Mouse (Mus musculus) liver, postnatal 0 days (tissue): ENCODE results near the gene Il12rb2. TPM values are rescaled to one million over a fixed set of nuclear protein-coding genes. Genes with fewer than 3 reads are reported as not detected.
A peak's percentile ranks its signal among the peaks of the same experiment; 100 is the strongest.

Experiments
- ATAC-seq: fragments of 200-750 bp; cut with Nextera tagmentation; 2 replicates; pipeline ENCODE4 v1.8.0; 2017; ENCODE audit warnings: mild to moderate bottlenecking, moderate library complexity
- DNase-seq: peaks from one replicate; pipeline ENCODE4 v3.0.0-alpha.2; 2016
- H3K27ac ChIP-seq: fragments of 300-500 bp; sonication (generic); 2 replicates; pipeline ENCODE4 v1.5.1; 2014; ENCODE audit warnings: antibody characterized with exemption, moderate library complexity, mild to moderate bottlenecking, low read depth
- H3K27me3 ChIP-seq: fragments of 300-500 bp; sonication (generic); 2 replicates; pipeline ENCODE4 v1.6.1; 2014; ENCODE audit warnings: low read length, control low read depth, mixed read lengths; ENCODE audit not compliant: insufficient read depth
- H3K36me3 ChIP-seq: fragments of 300-500 bp; sonication (generic); replicated peaks from 2 replicates; pipeline ENCODE4 v1.6.1; 2014; ENCODE audit warnings: mild to moderate bottlenecking, control low read depth, low read length, moderate library complexity, mixed read lengths; ENCODE audit not compliant: insufficient read depth
- H3K4me1 ChIP-seq: fragments of 300-500 bp; sonication (generic); 2 replicates; pipeline ENCODE4 v1.6.1; 2014; ENCODE audit warnings: antibody characterized with exemption, mild to moderate bottlenecking, control low read depth; ENCODE audit not compliant: insufficient read depth
- H3K4me2 ChIP-seq: fragments of 300-500 bp; sonication (generic); 2 replicates; pipeline ENCODE4 v1.6.1; 2014; ENCODE audit warnings: low read depth, mild to moderate bottlenecking, low read length, moderate library complexity, mixed read lengths
- H3K4me3 ChIP-seq: fragments of 300-500 bp; sonication (generic); 2 replicates; pipeline ENCODE4 v1.5.1; 2014; ENCODE audit warnings: low read depth, low read length
- H3K9ac ChIP-seq: fragments of 300-500 bp; sonication (generic); replicated peaks from 2 replicates; pipeline ENCODE4 v1.6.1; 2014; ENCODE audit warnings: mild to moderate bottlenecking, moderate library complexity
- H3K9me3 ChIP-seq: fragments of 300-500 bp; sonication (generic); 2 replicates; pipeline ENCODE4 v1.6.1; 2016; ENCODE audit warnings: mild to moderate bottlenecking, control low read depth, low read length, mixed read lengths
- CTCF ChIP-seq: sonication (generic); IDR thresholded peaks from 2 replicates; pipeline ENCODE4 v1.5.1; 2016; ENCODE audit warnings: antibody characterized with exemption, low read depth
- EP300 ChIP-seq: IDR thresholded peaks from 2 replicates; pipeline ENCODE4 v1.6.1; 2016; ENCODE audit warnings: antibody characterized with exemption, low read depth, mild to moderate bottlenecking
- WGBS: fragments of 180-500 bp; shearing (Covaris S2); extraction: QIAGEN DNeasy Blood & Tissue Kit; methylation state at CpG from one replicate; pipeline ENCODE4 v1.1.7; 2014; ENCODE audit not compliant: insufficient replicate concordance; 5-methylcytosine and 5-hydroxymethylcytosine counted together
- polyA plus RNA-seq: library from polyadenylated mRNA; unstranded; fragments of >200 nt; fragmentation: Nextera tagmentation; extraction: Ambion mirVana; gene quantifications from 2 replicates; pipeline ENCODE4 v1.2.1, GENCODE M21; 2015

Gene Il12rb2
- 0.05 and 0.06 TPM in 2 replicates for polyA plus RNA-seq

DNA sequence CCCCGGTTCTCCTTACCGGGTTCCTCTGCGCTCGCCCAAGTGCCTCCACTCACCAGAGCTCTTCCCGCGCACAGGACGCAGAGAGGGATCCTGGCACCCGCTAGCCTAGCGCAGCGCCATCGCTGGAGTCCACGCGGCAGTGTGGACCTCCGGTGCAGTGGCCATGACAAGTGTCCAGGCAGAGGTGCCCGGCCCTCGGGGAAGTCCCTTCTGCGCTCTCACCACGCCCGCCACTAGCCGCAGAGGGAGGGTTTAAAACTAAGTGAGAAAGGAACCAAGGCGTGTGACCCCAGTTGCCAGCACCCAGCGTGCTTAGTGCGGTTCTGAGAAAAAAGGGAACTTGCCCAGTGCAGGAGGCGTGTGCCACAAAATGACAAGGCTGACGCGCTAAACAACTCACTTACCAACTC, at the start of gene Il12rb2:
Gene Il12rb2 (minus strand): TSS at position 207 of the 410 bp plus-strand sequence.
- no peaks in the 10 kb centered on the region for H3K27me3 ChIP-seq
- TF ChIP-seq EP300 (no peak), CTCF (no peak)
- peak; percentile 56 for ATAC-seq
- no peak within 1 kb of the TSS for H3K27ac ChIP-seq
- peaks cover 5% of the 10 kb centered on the region; the same call in 1 of the 2 replicates for H3K4me1 ChIP-seq
- peak; percentile 32 for DNase-seq
- H3K9me3 ChIP-seq: no peaks in the 10 kb centered on the region
- H3K9ac ChIP-seq: no peak within 1 kb of the TSS
- peak within 1 kb of the TSS; percentile 38 for H3K4me3 ChIP-seq
- no peaks in the 10 kb centered on the region for H3K36me3 ChIP-seq
- WGBS: 2% methylated on average over 26 of the region's 26 CpGs
- H3K4me2 ChIP-seq: peak within 1 kb of the TSS; percentile 65

DNA sequence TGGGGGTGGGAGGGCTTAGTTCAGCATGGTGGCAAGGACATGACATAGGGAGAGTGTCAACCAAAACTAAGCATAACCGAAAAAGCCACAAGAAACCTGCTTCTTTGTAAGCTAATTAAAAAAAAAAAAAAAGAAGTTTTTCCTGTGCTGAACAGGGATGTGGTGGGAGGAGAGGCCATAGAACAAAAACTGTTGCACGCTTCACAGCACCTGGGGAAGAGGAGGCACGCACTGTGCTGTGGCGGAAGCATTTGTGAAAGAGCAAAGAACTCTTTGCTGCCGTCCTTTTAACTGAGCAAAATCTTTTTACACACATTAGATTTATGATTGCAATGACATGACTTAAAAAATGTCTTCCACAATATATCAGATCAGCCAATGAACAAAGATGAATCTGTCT, 45.8 kb upstream of the Il12rb2 start:
- WGBS: 65% methylated on average over 5 of the region's 5 CpGs

DNA sequence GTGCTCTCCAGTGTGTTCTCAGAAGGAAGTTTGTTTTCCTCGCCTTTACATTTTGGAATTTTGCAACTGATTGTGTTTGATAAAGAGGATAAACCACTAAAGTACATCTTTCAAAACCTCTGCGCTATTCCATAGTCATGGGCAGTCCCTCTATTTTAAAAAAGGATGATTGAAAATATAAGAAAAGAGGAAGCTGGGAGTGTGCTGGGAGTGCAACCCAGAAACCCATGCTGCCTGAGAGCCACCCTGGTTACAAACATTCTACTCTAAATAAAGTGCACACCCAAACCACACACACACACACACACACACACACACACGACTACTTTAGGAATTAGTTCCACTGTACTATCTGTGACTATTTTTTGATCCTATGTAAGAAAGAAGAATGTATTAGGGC, 40.6 kb upstream of the Il12rb2 start:
- ATAC-seq (no peak), DNase-seq (no peak)
- Histone ChIP-seq H3K27me3 (no peaks in the 10 kb centered on the region), H3K4me3 (no peak overlapping the region), H3K9me3 (no peaks in the 10 kb centered on the region), H3K4me1 (no peaks in the 10 kb centered on the region), H3K27ac (no peak overlapping the region), H3K9ac (no peak overlapping the region), H3K36me3 (no peaks in the 10 kb centered on the region), H3K4me2 (no peak overlapping the region)
- WGBS: 49% methylated on average over 3 of the region's 3 CpGs
- TF ChIP-seq EP300 (no peak), CTCF (no peak)

More for the DNA sequence above, 45.8 kb upstream of the Il12rb2 start:
- no peaks in the 10 kb centered on the region for H3K27me3 ChIP-seq
- ATAC-seq (no peak), DNase-seq (no peak)
- no peak for TF ChIP-seq EP300
- no peak for TF ChIP-seq CTCF
- H3K9ac ChIP-seq: no peak overlapping the region
- no peaks in the 10 kb centered on the region for H3K4me1 ChIP-seq
- H3K36me3 ChIP-seq: no peaks in the 10 kb centered on the region
- H3K9me3 ChIP-seq: no peaks in the 10 kb centered on the region
- H3K4me2 ChIP-seq: no peak overlapping the region
- H3K27ac ChIP-seq: no peak overlapping the region
- no peak overlapping the region for H3K4me3 ChIP-seq

DNA sequence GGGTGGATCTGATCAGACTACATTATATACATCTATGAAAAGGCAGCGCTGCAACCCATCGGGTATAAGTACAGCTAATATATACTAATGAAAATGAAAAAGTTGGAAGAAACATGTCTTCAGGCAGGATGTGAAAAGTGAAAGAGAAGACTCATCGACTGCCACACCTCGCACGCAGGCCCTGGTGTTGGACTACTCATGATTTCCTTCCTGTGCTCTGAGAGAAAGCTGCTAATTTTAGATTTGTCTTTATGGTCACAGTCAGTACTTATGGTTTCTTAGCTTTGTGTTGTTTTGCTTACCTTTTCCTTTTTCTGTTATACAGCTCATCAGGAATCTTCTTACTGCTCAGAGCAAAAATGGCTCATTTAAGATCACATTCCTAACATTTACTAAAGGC, 39.3 kb upstream of the Il12rb2 start:
- no peak for ATAC-seq
- DNase-seq: no peak
- WGBS: 51% methylated on average over 5 of the region's 5 CpGs
- Histone ChIP-seq H3K36me3 (no peaks in the 10 kb centered on the region), H3K9me3 (no peaks in the 10 kb centered on the region), H3K27ac (no peak overlapping the region), H3K27me3 (no peaks in the 10 kb centered on the region), H3K4me3 (no peak overlapping the region), H3K9ac (no peak overlapping the region), H3K4me2 (no peak overlapping the region), H3K4me1 (no peaks in the 10 kb centered on the region)
- no peak for TF ChIP-seq EP300
- TF ChIP-seq CTCF: no peak

- no peak overlapping the region for H3K4me2 ChIP-seq
- H3K27me3 ChIP-seq: no peaks in the 10 kb centered on the region
- H3K36me3 ChIP-seq: no peaks in the 10 kb centered on the region
- no peaks in the 10 kb centered on the region for H3K9me3 ChIP-seq
- no peak overlapping the region for H3K27ac ChIP-seq
- no peak overlapping the region for H3K4me3 ChIP-seq
- 78% methylated on average over 2 of the region's 2 CpGs for WGBS
- ATAC-seq (no peak), DNase-seq (no peak)
- TF ChIP-seq EP300 (no peak), CTCF (no peak)
- H3K4me1 ChIP-seq: no peaks in the 10 kb centered on the region
- no peak overlapping the region for H3K9ac ChIP-seq
Observed at GRCm38 (mm10) chr6:67413378-67413777, 37.4 kb upstream of the Il12rb2 start.

DNA sequence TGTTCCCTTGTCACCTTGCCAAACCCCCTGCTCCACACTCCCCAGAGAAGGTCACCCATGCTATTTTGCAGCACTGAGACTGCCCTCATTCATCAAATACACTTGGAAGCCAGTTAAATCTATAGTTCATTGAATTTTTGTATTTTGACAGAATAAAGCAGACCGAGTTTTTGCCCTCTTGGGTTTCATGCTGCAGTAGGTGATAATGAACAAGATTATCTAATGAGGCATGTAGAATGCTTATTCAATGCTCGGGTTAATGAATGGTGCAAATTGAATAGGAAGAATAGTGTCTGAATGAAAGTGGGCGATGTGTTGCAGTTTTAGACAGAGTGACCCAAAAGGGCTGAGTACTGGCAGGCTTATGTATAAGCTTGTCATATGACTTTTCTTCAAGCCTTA, 29.3 kb upstream of the Il12rb2 start:
- ATAC-seq (no peak), DNase-seq (no peak)
- H3K4me2 ChIP-seq: no peak overlapping the region
- 75% methylated on average over 3 of the region's 3 CpGs for WGBS
- H3K4me3 ChIP-seq: no peak overlapping the region
- no peaks in the 10 kb centered on the region for H3K9me3 ChIP-seq
- no peaks in the 10 kb centered on the region for H3K4me1 ChIP-seq
- H3K27me3 ChIP-seq: no peaks in the 10 kb centered on the region
- no peaks in the 10 kb centered on the region for H3K36me3 ChIP-seq
- no peak for TF ChIP-seq EP300
- no peak for TF ChIP-seq CTCF
- no peak overlapping the region for H3K27ac ChIP-seq
- no peak overlapping the region for H3K9ac ChIP-seq

- ATAC-seq (no peak), DNase-seq (no peak)
- Histone ChIP-seq H3K9ac (no peak overlapping the region), H3K4me2 (no peak overlapping the region), H3K27me3 (no peaks in the 10 kb centered on the region), H3K9me3 (no peaks in the 10 kb centered on the region), H3K4me1 (no peaks in the 10 kb centered on the region), H3K27ac (no peak overlapping the region), H3K36me3 (no peaks in the 10 kb centered on the region), H3K4me3 (no peak overlapping the region)
- TF ChIP-seq EP300 (no peak), CTCF (no peak)
- 76% methylated on average over 5 of the region's 5 CpGs for WGBS
Observed at GRCm38 (mm10) chr6:67399551-67399950, 23.6 kb upstream of the Il12rb2 start.
